Mouse (Mus musculus): ENCODE measurements around the gene Adgrf1. TPM values are rescaled to one million over a fixed set of nuclear protein-coding genes. Genes with fewer than 3 reads are reported as not detected.
"Not testable (repeated sequence)": the region's sequence is repeated elsewhere in the genome, so short reads cannot be mapped to it uniquely, and the experiment has no call there.

The Adgrf1 gene
- total RNA-seq, 4 experiments from 2014 or later = not detected

DNA sequence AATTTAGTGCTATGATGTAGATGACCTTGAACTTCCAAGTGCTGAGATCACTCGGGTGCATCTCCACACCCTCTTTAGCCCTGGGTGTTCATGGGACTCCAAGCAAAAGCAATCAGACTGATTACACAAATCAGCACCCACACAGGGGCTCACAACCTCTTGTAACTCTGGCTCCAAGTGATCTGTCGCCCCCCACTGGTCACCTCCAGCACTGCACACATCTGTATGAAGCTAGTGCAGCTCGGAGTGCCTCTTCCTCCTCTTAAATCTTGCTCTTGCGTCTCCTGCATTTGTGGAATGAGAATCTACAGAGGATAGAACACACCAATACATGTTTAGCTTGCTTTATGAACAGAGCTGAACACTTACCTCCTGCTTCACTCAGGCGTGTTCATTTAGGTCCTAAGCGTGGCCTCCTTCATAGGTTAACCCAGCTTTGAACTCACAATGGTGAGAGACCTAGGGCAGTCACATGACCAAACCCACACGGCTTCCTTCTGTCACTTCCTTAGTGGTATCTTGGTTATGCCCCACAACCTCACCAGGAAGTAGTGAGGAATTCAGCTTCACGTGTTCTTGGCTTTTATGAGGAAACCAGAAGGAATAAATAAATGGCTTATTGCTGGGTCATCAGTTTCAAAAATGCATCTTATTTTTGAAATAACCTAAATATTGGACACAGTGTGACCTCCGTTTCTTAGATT lies 2.9 kb upstream of the Adgrf1 start:
- no peak for DNase-seq

GRCm38 (mm10) chr17:43276220-43276619 lies 6.1 kb downstream of the Adgrf1 start:
- DNase-seq = no peak

- no peak for DNase-seq
Measured at GRCm38 (mm10) chr17:43277223-43277622, 7.1 kb downstream of the Adgrf1 start.

DNA sequence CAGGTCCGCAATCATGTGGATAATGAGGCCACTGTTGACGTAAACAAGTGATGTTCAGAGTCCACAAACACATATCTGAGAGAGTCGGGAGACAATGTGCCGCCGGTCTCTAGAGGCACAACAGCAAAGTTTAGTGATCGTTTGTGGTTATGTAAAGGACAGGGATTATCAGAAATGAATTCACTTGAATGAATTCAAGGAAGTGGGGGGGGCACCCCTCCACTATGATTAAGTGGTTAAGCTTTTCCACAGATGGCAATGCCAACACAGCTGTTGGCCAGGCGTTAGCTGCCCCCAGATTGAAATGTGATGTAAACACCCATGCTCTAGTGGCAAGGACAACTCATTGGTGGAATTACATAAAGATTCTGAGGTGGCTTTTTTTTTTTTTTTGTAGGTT lies 9.5 kb downstream of the Adgrf1 start:
- no peak for DNase-seq

- no peak for DNase-seq
Measured at GRCm38 (mm10) chr17:43282353-43282752, 12.2 kb downstream of the Adgrf1 start.

DNA sequence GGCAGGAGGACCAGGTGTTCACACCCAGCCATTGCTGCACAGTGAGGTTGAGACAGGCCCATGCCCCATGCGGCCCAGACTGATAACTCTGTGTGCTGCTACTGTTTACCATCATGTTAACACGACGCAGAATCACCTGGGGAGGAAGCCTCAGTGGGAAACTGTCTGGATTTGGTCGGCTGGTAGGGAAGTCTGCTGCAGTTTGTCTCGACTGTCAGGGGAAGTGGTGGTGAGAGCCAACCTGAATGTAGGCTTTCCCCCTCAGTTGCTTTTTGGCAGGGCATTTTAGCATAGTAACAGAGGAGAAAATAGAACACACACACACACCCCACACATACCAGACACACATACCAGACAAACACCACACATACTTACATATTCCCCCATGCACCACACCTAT lies 12.7 kb downstream of the Adgrf1 start:
- no peak for DNase-seq

DNA sequence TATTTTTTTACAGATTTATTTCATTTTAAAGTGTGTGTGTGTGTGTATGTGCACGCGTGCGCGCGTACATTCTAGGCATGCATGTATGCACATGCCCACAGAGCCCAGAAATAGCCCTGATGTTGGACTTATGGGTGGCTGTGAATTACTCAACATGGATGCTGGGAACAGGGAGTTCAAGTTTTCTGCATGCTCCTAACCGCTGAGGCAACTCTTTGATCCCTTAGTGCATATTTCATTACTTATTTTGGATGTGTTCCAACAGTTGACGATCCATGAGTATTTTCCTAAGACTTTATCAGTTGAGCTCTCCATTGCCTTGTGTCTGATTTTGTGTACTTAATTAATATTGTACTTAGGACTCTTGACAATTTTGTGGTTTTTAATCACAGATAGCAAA lies 29.4 kb downstream of the Adgrf1 start:
- DNase-seq = no peak

DNA sequence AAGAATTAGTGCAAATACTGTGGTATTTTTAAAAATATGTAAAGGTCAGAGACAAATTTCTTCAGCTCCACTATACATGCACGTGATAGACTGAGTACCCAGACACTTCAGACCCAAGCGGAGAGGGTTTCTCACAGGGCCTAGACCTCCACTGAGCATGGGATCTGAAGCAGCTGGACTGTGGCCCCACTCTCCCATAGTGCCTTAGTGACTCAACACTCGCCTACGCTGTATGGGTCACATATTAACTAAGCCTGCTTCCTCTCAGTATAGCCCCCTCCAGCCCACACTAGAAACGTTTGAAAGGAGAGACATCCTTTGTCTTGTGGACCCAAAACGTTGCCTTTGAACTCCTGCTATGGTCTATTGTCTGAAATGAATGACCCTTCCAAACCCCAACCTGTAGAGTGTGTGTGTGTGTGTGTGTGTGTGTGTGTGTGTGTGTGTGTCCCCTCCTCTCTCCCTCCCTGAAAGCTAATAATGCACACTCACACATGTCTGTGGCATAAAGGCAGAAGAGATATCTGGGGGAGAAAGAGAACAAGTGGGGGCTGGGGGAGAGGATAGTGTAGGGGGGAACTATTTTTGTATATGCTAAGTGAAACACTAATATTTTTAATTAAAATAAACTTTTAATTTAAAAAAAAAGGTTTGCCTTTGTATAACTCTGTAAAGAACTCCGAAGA lies 56.0 kb downstream of the Adgrf1 start:
- DNase-seq = no peak

DNA sequence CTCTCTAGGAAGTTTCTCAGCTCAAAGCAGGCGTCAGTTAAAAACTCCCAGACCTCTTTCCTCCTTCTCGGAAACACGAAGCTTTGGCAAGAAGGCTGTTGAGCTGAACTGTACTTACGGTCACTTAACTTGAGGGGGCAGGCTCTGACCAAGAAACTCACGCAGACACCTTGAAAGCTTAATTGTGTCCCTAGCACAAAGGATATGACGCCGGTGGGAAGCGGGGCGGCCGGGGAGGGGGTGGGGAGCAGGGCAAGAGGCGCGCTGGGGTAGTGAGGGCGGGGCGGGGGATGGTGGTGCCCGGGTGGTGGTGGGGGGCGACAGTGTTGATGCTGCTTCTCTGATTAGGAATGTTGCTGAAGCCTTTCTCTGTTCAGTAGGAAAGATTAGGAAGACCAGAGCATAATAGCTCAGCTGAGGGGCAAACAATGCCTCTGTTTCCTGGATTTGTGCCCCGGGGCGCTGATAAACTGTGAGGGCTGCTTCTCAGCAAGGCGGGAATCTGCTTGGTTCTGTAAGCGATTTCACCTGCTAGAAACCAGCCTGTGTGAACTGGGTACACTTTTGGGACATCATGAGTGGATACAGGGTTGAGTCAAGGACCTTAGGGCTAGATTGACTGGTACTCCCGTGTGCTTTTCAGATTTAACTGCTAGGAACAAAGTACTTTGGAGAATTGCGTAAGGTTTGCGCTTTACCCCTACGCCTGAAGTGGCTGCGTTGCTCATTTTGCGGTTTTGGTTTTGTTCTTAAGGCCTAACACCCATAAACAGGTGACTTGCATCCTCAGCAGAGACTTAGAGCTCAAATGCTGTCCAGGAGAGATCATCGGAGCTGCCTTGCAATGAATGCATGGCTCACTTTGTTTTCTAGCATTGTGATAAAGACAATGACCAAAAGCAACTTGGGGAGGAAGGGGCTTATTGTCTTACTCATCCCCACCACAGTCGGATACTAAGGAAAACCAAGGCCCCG lies 56.9 kb downstream of the Adgrf1 start:
- peak; percentile 14 for DNase-seq

DNA sequence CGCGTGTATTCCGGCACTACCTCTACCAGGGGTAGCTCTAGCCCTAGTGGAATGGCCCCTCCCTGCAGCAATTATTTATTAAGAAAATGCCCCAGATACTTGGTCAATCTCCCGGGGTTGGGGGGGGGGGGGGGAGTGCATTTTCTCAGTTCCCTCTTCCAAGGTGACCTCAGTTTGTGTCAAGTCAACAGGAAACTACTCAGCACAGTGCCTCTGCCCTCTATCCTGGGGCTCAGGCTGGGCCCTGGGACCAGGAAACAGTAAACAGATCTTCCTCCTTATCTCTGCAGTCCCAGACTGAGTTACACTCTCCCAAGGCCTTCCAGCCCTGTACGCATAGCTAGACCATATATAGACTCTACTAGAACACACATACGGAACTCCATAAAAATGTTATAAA lies 57.7 kb downstream of the Adgrf1 start:
- DNase-seq = no peak

GRCm38 (mm10) chr17:43329216-43329615 lies 59.1 kb downstream of the Adgrf1 start:
- no peak for DNase-seq

- DNase-seq = no peak
Measured at GRCm38 (mm10) chr17:43329761-43330183, 59.6 kb downstream of the Adgrf1 start.

GRCm38 (mm10) chr17:43332686-43333085 lies 62.6 kb downstream of the Adgrf1 start:
- no peak for DNase-seq

GRCm38 (mm10) chr17:43334074-43334473 lies 63.9 kb downstream of the Adgrf1 start:
- no peak for DNase-seq

- no peak for DNase-seq
Measured at GRCm38 (mm10) chr17:43337643-43338042, 67.5 kb downstream of the Adgrf1 start.

GRCm38 (mm10) chr17:43338279-43338678 lies 68.2 kb downstream of the Adgrf1 start:
- no peak for DNase-seq

DNA sequence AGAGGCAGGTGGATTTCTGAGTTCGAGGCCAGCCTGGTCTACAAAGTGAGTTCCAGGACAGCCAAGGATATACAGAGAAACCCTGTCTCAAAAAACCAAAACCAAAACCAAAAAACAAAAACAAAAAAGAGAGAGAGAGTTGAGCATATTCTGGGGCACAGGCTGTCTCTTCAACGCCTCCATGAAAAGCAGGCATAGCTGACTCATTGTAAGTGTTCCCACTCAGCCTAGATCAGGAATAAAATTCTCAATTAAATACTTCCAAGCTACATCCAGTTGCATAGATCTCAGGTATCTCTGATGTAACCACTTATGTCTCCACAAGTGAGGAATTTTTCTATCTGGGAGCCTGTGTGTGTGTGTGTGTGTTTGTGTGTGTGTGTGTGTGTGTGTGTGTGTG lies 76.4 kb downstream of the Adgrf1 start:
- DNase-seq = not testable (repeated sequence)

GRCm38 (mm10) chr17:43357902-43358539 lies 87.9 kb downstream of the Adgrf1 start:
- DNase-seq = no peak

DNA sequence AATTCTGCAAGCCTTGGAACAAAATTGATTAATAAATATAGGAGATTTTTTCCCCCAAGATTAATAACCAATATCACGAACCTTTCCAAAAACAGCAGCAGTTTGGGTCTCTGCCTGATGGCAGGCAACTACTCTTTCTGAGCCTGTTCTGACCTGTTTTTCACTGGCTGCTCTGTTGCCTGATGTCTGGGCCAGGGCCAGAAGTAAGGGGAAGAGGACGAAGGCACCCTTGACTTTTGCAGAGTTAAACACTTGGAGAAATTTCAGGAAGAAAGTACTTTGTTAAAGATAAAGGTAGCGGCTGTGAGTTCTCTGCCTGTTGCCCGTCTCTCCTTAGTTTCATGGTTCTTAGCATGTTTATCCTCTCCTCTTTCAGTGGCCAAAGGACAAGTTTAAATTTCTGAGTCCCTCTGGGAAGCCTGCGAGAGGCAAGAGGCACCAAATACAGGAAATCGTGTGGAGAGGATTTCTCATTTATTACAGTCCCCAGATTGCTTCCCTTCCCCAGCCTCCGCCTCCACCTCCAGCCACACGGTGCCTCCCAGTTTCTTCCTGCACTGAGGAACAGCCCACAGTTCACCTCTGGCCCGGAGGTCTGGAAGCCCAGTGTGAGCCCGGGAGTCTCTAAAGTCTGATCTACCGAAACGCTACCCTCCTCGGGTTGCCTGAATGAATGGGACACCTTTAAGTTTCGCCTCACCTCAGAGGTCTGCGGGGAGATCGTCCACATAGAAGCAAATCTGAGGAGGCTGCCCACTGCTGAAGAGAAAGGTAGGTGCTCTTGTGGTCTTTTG lies 89.9 kb downstream of the Adgrf1 start, which contains the start of gene Adgrf5:
Adgrf5 (plus strand) TSS at position 626 of the 794 bp plus-strand sequence.
- peak; percentile 28 for DNase-seq

DNA sequence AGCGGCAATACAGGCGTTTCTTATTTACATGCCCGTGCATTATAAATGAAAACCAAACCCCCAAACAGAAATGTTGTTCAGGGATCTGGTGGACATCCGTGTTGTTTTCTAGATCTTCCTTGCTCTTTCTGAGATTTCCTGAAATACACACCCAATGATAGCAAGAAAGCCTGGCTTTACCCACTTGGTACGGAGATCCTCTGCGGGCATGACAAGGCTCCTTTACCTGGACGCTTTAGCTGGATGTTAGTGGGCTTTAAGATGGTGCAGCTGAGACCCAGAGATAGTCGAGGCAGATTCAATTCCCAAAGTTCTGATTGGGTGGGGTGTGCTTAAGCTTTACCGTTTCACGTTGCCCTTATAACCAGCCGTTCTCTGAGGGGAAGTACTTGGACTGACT lies 90.9 kb downstream of the Adgrf1 start:
- no peak for DNase-seq

DNA sequence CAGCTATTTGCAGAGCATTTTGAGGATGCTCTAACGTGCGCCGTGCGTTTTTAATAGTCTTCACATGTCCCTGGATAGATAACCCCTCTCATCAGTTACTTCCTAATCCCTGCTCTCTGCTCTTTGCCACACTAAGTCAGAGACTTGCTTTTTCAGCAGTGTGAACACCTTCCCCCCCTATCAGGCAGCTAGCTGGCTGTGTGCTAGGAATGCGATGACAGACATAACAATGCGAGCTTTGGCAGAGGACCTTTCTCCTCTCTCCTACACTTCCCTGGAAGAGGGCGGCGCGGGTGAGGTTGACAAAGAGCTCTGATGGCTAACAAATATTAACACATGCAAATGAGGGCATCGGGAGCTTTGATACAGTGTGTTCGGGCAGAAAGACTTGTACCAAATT lies 92.2 kb downstream of the Adgrf1 start:
- DNase-seq = no peak

DNA sequence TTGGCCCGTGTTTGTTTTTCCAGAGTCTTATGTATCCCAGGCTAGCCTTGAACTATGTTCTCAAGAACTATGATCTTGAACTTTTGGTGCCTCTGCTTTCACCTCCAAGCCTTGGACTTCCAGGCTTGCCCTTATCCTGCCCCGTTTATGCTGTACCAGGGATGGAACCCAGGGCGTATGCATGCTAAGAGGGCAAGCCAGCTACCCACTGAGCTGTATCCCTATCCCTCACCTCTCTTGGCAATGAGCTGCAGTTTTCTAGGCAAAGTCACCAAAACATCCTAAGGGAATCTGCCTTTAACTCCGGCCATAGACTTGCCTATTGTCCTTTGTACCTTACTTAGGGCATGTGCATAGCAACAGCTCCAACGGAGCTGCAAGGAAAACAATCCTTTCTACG lies 92.8 kb downstream of the Adgrf1 start:
- DNase-seq = no peak
